Mouse (Mus musculus): Measurements from ENCODE around the gene Galnt6.
"Not testable (repeated sequence)": the region's sequence is repeated elsewhere in the genome, so short reads cannot be mapped to it uniquely, and the experiment has no call there.

The Galnt6 gene

GRCm38 (mm10) chr15:100729281-100729985 is at the start of gene Galnt6:
TSS of gene Galnt6 (minus strand) at chr15:100729376.
- no peak for DNase-seq

GRCm38 (mm10) chr15:100777020-100778016 is 48.1 kb upstream of the Galnt6 start:
- DNase-seq: no peak

- no peak for DNase-seq
Measured at GRCm38 (mm10) chr15:100776424-100776823, 47.2 kb upstream of the Galnt6 start.

GRCm38 (mm10) chr15:100775189-100776166 is 46.3 kb upstream of the Galnt6 start:
- DNase-seq: no peak

- not testable (repeated sequence) for DNase-seq
Measured at GRCm38 (mm10) chr15:100773859-100774258, 44.7 kb upstream of the Galnt6 start.

GRCm38 (mm10) chr15:100772685-100773084 is 43.5 kb upstream of the Galnt6 start:
- DNase-seq: no peak

- no peak for DNase-seq
Measured at GRCm38 (mm10) chr15:100770338-100770737, 41.2 kb upstream of the Galnt6 start.

- DNase-seq: not testable (repeated sequence)
Measured at GRCm38 (mm10) chr15:100769023-100769422, 39.8 kb upstream of the Galnt6 start.

- no peak for DNase-seq
Measured at GRCm38 (mm10) chr15:100767851-100768250, 38.7 kb upstream of the Galnt6 start.

- DNase-seq: no peak
Measured at GRCm38 (mm10) chr15:100766826-100767225, 37.6 kb upstream of the Galnt6 start.

- DNase-seq: no peak
Measured at GRCm38 (mm10) chr15:100764163-100764951, 35.2 kb upstream of the Galnt6 start.

GRCm38 (mm10) chr15:100762649-100763048 is 33.5 kb upstream of the Galnt6 start:
- no peak for DNase-seq

GRCm38 (mm10) chr15:100761419-100762185 is 32.4 kb upstream of the Galnt6 start, which contains the start of gene Slc4a8:
TSS of gene Slc4a8 (plus strand) at chr15:100761747.
- peak; percentile 95 to 96 for DNase-seq

GRCm38 (mm10) chr15:100761036-100761418 is 31.9 kb upstream of the Galnt6 start:
- no peak for DNase-seq

GRCm38 (mm10) chr15:100759286-100759685 is 30.1 kb upstream of the Galnt6 start:
- no peak for DNase-seq

- DNase-seq: peak; percentile 78 to 81
Measured at GRCm38 (mm10) chr15:100757527-100757978, 28.4 kb upstream of the Galnt6 start.

- DNase-seq: no peak
Measured at GRCm38 (mm10) chr15:100755881-100756624, 26.9 kb upstream of the Galnt6 start.

GRCm38 (mm10) chr15:100755498-100755859 is 26.3 kb upstream of the Galnt6 start:
- no peak for DNase-seq

- DNase-seq: no peak
Measured at GRCm38 (mm10) chr15:100754805-100755497, 25.8 kb upstream of the Galnt6 start.

Measured in cerebellum, adult 18-20 months (tissue).